Mouse (Mus musculus): ENCODE measurements around the gene Sorcs3.
A peak's percentile ranks its signal among the peaks of the same experiment; 100 is the strongest.

Sorcs3 gene

GRCm38 (mm10) chr19:48205929-48206814, at the start of gene Sorcs3:
Gene Sorcs3, plus strand, starts transcription at chr19:48206025.
- DNase-seq = peak; percentile 40 to 64

GRCm38 (mm10) chr19:48165341-48165740, 40.5 kb upstream of the Sorcs3 start:
- no peak for DNase-seq

GRCm38 (mm10) chr19:48167110-48167509, 38.7 kb upstream of the Sorcs3 start:
- DNase-seq = no peak

- DNase-seq = peak; percentile 61
Observed at GRCm38 (mm10) chr19:48168284-48168683, 37.5 kb upstream of the Sorcs3 start.

- DNase-seq = no peak
Observed at GRCm38 (mm10) chr19:48174717-48175116, 31.1 kb upstream of the Sorcs3 start.

GRCm38 (mm10) chr19:48203928-48204470, 1.8 kb upstream of the Sorcs3 start:
- DNase-seq = peak; percentile 85 to 86

GRCm38 (mm10) chr19:48204476-48204875, 1.3 kb upstream of the Sorcs3 start:
- peak; percentile 9 to 12 for DNase-seq

- peak; percentile 33 to 40 for DNase-seq
Observed at GRCm38 (mm10) chr19:48204892-48205761, 698 bp upstream of the Sorcs3 start.

- DNase-seq = peak; percentile 3 to 10
Observed at GRCm38 (mm10) chr19:48206861-48207730, 1.3 kb downstream of the Sorcs3 start.

GRCm38 (mm10) chr19:48207731-48208370, 2.0 kb downstream of the Sorcs3 start:
- peak; percentile 10 to 21 for DNase-seq

GRCm38 (mm10) chr19:48215379-48215778, 9.6 kb downstream of the Sorcs3 start:
- DNase-seq = no peak

GRCm38 (mm10) chr19:48237786-48238372, 32.1 kb downstream of the Sorcs3 start:
- DNase-seq = no peak

- DNase-seq = no peak
Observed at GRCm38 (mm10) chr19:48238391-48238790, 32.6 kb downstream of the Sorcs3 start.

- no peak for DNase-seq
Observed at GRCm38 (mm10) chr19:48240960-48241359, 35.1 kb downstream of the Sorcs3 start.

- no peak for DNase-seq
Observed at GRCm38 (mm10) chr19:48244036-48244435, 38.2 kb downstream of the Sorcs3 start.

GRCm38 (mm10) chr19:48259223-48259622, 53.4 kb downstream of the Sorcs3 start:
- DNase-seq = peak; percentile 52 to 55

- no peak for DNase-seq
Observed at GRCm38 (mm10) chr19:48260671-48261070, 54.8 kb downstream of the Sorcs3 start.

GRCm38 (mm10) chr19:48263750-48264149, 57.9 kb downstream of the Sorcs3 start:
- no peak for DNase-seq

GRCm38 (mm10) chr19:48280273-48280672, 74.4 kb downstream of the Sorcs3 start:
- DNase-seq = no peak

GRCm38 (mm10) chr19:48282250-48282649, 76.4 kb downstream of the Sorcs3 start:
- DNase-seq = no peak

- DNase-seq = no peak
Observed at GRCm38 (mm10) chr19:48283217-48283616, 77.4 kb downstream of the Sorcs3 start.
